In genomic region chr15:11380087-11380530, GRCm38 (mm10) we compare ENCODE assay signal across 9 mouse cellular contexts. TPM values are rescaled to one million over a fixed set of nuclear protein-coding genes. Genes with fewer than 3 reads are reported as not detected.
DNase-seq lines count a peak whose midpoint lies in the region; ATAC-seq and TF ChIP-seq lines count a peak whose summit lies in the region.
"Had no signal": no experiment of that assay in that cellular context is flagged by ENCODE, and none has a peak within 500 bp of the region (broad histone marks: within the 10 kb centered on the region; RNA-seq: fewer than 3 reads in every experiment).

No protein-coding gene starts in this region.

- WGBS in thymus, adult 2 months, result 55% methylated on average over 8 of the region's 8 CpGs
- 42% methylated on average over 8 of the region's 8 CpGs for WGBS in forebrain, embryonic 15.5 days
- WGBS in stomach, postnatal 0 days, result 45% methylated on average over 8 of the region's 8 CpGs

- no peak for TF ChIP-seq EP300 in stomach, postnatal 0 days (optimal IDR thresholded peaks at IDR 0.05)

- no peak for TF ChIP-seq POLR2A in thymus, adult 2 months (IDR thresholded peaks at IDR 0.05; ENCODE audit: control insufficient read depth, extremely low read depth, insufficient read depth, low read length, poor library complexity)

- no peaks in the 10 kb centered on the region for H3K27me3 ChIP-seq in thymus, adult 2 months (ENCODE audit: control insufficient read depth, insufficient read depth, low read length)
- no peaks in the 10 kb centered on the region for H3K27me3 ChIP-seq in forebrain, embryonic 15.5 days
- no peaks in the 10 kb centered on the region for H3K27me3 ChIP-seq in stomach, postnatal 0 days (ENCODE audit: control insufficient read depth, insufficient read depth, low read length)
- H3K27me3 ChIP-seq: stomach, embryonic 15.5 days had no signal

- no peak overlapping the region for H3K27ac ChIP-seq in thymus, adult 2 months (ENCODE audit: control insufficient read depth, insufficient read depth, low read length)
- no peak overlapping the region for H3K27ac ChIP-seq in forebrain, embryonic 15.5 days (replicated peaks)
- no peak overlapping the region for H3K27ac ChIP-seq in stomach, postnatal 0 days (replicated peaks)
- H3K27ac ChIP-seq: stomach, embryonic 15.5 days had no signal

- no peak overlapping the region for H3K9ac ChIP-seq in forebrain, embryonic 15.5 days (replicated peaks)
- no peak overlapping the region for H3K9ac ChIP-seq in stomach, postnatal 0 days (ENCODE audit: low read length)
- H3K9ac ChIP-seq: stomach, embryonic 15.5 days had no signal

- peaks cover 18% of the 10 kb centered on the region for H3K36me3 ChIP-seq in thymus, adult 2 months (ENCODE audit: control insufficient read depth, insufficient read depth, low read length)
- H3K36me3 ChIP-seq in forebrain, embryonic 15.5 days, result peaks cover 19% of the 10 kb centered on the region
- peaks cover 13% of the 10 kb centered on the region for H3K36me3 ChIP-seq in stomach, postnatal 0 days (ENCODE audit: control insufficient read depth, insufficient read depth, low read length)

- H3K4me2 ChIP-seq in forebrain, embryonic 15.5 days (replicated peaks), result no peak overlapping the region
- H3K4me2 ChIP-seq in stomach, postnatal 0 days (replicated peaks; ENCODE audit: low read depth), result no peak overlapping the region
- H3K4me2 ChIP-seq: stomach, embryonic 15.5 days had no signal

- no peaks in the 10 kb centered on the region for H3K4me1 ChIP-seq in thymus, adult 2 months (replicated peaks; ENCODE audit: control insufficient read depth, insufficient read depth, low read length)
- peaks cover 2% of the 10 kb centered on the region; the same call in 1 of the 2 replicates for H3K4me1 ChIP-seq in forebrain, embryonic 15.5 days
- no peaks in the 10 kb centered on the region for H3K4me1 ChIP-seq in stomach, postnatal 0 days (replicated peaks; ENCODE audit: control insufficient read depth, insufficient read depth)
- H3K4me1 ChIP-seq: stomach, embryonic 15.5 days had no signal

- ATAC-seq in forebrain, embryonic 15.5 days (replicated peaks), result peak; percentile 68
- no peak; the same call in 1 of the 2 replicates for ATAC-seq in stomach, postnatal 0 days (ENCODE audit: low FRiP score, low TSS enrichment)

- H3K4me3 ChIP-seq in thymus, adult 2 months (ENCODE audit: control insufficient read depth, insufficient read depth, low read length), result no peak overlapping the region
- H3K4me3 ChIP-seq in forebrain, embryonic 15.5 days, result no peak overlapping the region
- H3K4me3 ChIP-seq in stomach, postnatal 0 days (ENCODE audit: low read depth, low read length), result no peak overlapping the region
- H3K4me3 ChIP-seq: stomach, embryonic 15.5 days had no signal

- no peaks in the 10 kb centered on the region for H3K9me3 ChIP-seq in forebrain, embryonic 15.5 days
- H3K9me3 ChIP-seq in stomach, postnatal 0 days (ENCODE audit: control insufficient read depth, low read length), result no peaks in the 10 kb centered on the region
- H3K9me3 ChIP-seq: stomach, embryonic 15.5 days had no signal

- peak; percentile 85 for DNase-seq in heart, adult 11 months
- no peak for DNase-seq in heart, adult 8-10 months (ENCODE audit: low spot score)
- peak; percentile 12 for DNase-seq in thymus, postnatal 4 days
- no peak for DNase-seq in thymus, adult 2 months
- peak; percentile 15 for DNase-seq in lung, postnatal 14 days
- DNase-seq in stomach, postnatal 0 days (ENCODE audit: low spot score), result no peak
- DNase-seq in T-cell, adult 2 months (ENCODE audit: low spot score), result no peak

- no peak for TF ChIP-seq CTCF in thymus, adult 2 months (IDR thresholded peaks at IDR 0.05; ENCODE audit: borderline replicate concordance, control insufficient read depth, extremely low read depth, insufficient read depth, low read length, poor library complexity)
- peak; percentile 84 for TF ChIP-seq CTCF in stomach, postnatal 0 days (IDR thresholded peaks at IDR 0.05; ENCODE audit: low read depth)

RNA-seq across cellular contexts. Expression of gene Tars, which starts 19.4 kb away (rescaled TPM):
- 10 to 100 TPM; 21.6 to 24.7 (median 24.0) TPM for total RNA-seq in heart, adult 8-10 months (2022)
- 16.9 and 21.4 TPM in 2 replicates for polyA plus RNA-seq in thymus, adult 2 months (2012; rRNA removed)
- 55.4 and 56.3 TPM in 2 replicates for polyA plus RNA-seq in forebrain, embryonic 15.5 days (2015; fragmentation: Nextera tagmentation; extraction: Ambion mirVana)
- polyA plus RNA-seq in stomach, postnatal 0 days (2015; fragmentation: Nextera tagmentation; extraction: Ambion mirVana), result 37.0 and 39.8 TPM in 2 replicates

Comparison
In these comparisons a context has a peak if more than half of its experiments do, and no peak if none do; other contexts are left out.
1. DNase-seq: peak in heart, adult 11 months (single experiment), thymus, postnatal 4 days (single experiment) and lung, postnatal 14 days (single experiment); none in heart, adult 8-10 months (single experiment), thymus, adult 2 months (single experiment), stomach, postnatal 0 days (single experiment) and T-cell, adult 2 months (single experiment).